Mouse (Mus musculus) thymus, adult 2 months (tissue): ENCODE results near the gene Iqsec3. TPM values are rescaled to one million over a fixed set of nuclear protein-coding genes. Genes with fewer than 3 reads are reported as not detected.

Source experiments
- DNase-seq: peaks from one replicate; pipeline ENCODE4 v3.0.0; 2021
- H3K27ac ChIP-seq: fragments of 200-500 bp; 2 replicates; pipeline ENCODE4 v1.5.1; 2012; ENCODE audit warnings: low read length, control low read depth; ENCODE audit not compliant: control insufficient read depth, insufficient read depth
- H3K27me3 ChIP-seq: fragments of 200-500 bp; 2 replicates; pipeline ENCODE4 v1.6.1; 2012; ENCODE audit warnings: mild to moderate bottlenecking, low read length, moderate library complexity, mixed read lengths; ENCODE audit not compliant: control insufficient read depth, insufficient read depth
- H3K36me3 ChIP-seq: fragments of 200-500 bp; 2 replicates; pipeline ENCODE4 v1.6.1; 2012; ENCODE audit warnings: mild to moderate bottlenecking, low read length, moderate library complexity; ENCODE audit not compliant: control insufficient read depth, insufficient read depth
- H3K4me1 ChIP-seq: fragments of 200-500 bp; replicated peaks from 2 replicates; pipeline ENCODE4 v1.6.1; 2012; ENCODE audit warnings: low read length; ENCODE audit not compliant: control insufficient read depth, insufficient read depth
- H3K4me3 ChIP-seq: fragments of 200-500 bp; 2 replicates; pipeline ENCODE4 v1.5.1; 2012; ENCODE audit warnings: mild to moderate bottlenecking, low read length, control low read depth, moderate library complexity; ENCODE audit not compliant: control insufficient read depth, insufficient read depth
- CTCF ChIP-seq: fragments of 200-500 bp; IDR thresholded peaks from 2 replicates; pipeline ENCODE4 v1.5.1; 2012; ENCODE audit warnings: mild to moderate bottlenecking, control low read depth, low read length, moderate library complexity, borderline replicate concordance; ENCODE audit not compliant: control insufficient read depth, poor library complexity, insufficient read depth; ENCODE audit errors: extremely low read depth
- POLR2A ChIP-seq: fragments of 200-500 bp; IDR thresholded peaks from 2 replicates; pipeline ENCODE4 v1.6.1; 2012; ENCODE audit warnings: mild to moderate bottlenecking, low read length, control low read depth, moderate library complexity; ENCODE audit not compliant: control insufficient read depth, poor library complexity, insufficient read depth; ENCODE audit errors: extremely low read depth
- WGBS: fragments of 180-500 bp; shearing (Covaris S2); methylation state at CpG from one replicate; pipeline ENCODE4 v1.1.7; 2018; 5-methylcytosine and 5-hydroxymethylcytosine counted together
- polyA plus RNA-seq: library from polyadenylated mRNA; depleted of rRNA; stranded (reverse); fragments of >200 nt; gene quantifications from 2 replicates; pipeline ENCODE4 v1.2.3, GENCODE M21; 2012

Gene Iqsec3
- polyA plus RNA-seq, 1 experiment, result 0.19 TPM

GRCm38 (mm10) chr6:121412558-121413297 is 60.8 kb downstream of the Iqsec3 start:
- no peaks in the 10 kb centered on the region for H3K4me1 ChIP-seq
- TF ChIP-seq POLR2A, result no peak
- H3K4me3 ChIP-seq, result no peak overlapping the region
- DNase-seq, result no peak
- peaks cover 4% of the 10 kb centered on the region; the same call in 1 of the 2 replicates for H3K27me3 ChIP-seq
- H3K27ac ChIP-seq, result no peak overlapping the region
- H3K36me3 ChIP-seq, result no peaks in the 10 kb centered on the region
- 6% methylated on average over 45 of the region's 46 CpGs for WGBS

- no peak for DNase-seq
- 23% methylated on average over 5 of the region's 5 CpGs for WGBS
- Histone ChIP-seq H3K4me3 (no peak overlapping the region), H3K27ac (no peak overlapping the region), H3K4me1 (no peaks in the 10 kb centered on the region), H3K27me3 (no peaks in the 10 kb centered on the region; the same call in 1 of the 2 replicates), H3K36me3 (no peaks in the 10 kb centered on the region)
- no peak for TF ChIP-seq CTCF
- no peak for TF ChIP-seq POLR2A
Observed at GRCm38 (mm10) chr6:121407571-121408011, 65.9 kb downstream of the Iqsec3 start.

- TF ChIP-seq POLR2A (no peak), CTCF (no peak)
- Histone ChIP-seq H3K27me3 (no peaks in the 10 kb centered on the region), H3K36me3 (no peaks in the 10 kb centered on the region), H3K4me3 (no peak overlapping the region), H3K4me1 (no peaks in the 10 kb centered on the region), H3K27ac (no peak overlapping the region)
- DNase-seq, result no peak
- WGBS, result 95% methylated on average over 8 of the region's 8 CpGs
Observed at GRCm38 (mm10) chr6:121405311-121405710, 68.2 kb downstream of the Iqsec3 start.

- Histone ChIP-seq H3K4me3 (no peak overlapping the region), H3K27ac (no peak overlapping the region), H3K4me1 (no peaks in the 10 kb centered on the region), H3K27me3 (no peaks in the 10 kb centered on the region), H3K36me3 (no peaks in the 10 kb centered on the region)
- DNase-seq, result no peak
- no peak for TF ChIP-seq POLR2A
- TF ChIP-seq CTCF, result no peak
- 89% methylated on average over 8 of the region's 8 CpGs for WGBS
Observed at GRCm38 (mm10) chr6:121402661-121403244, 70.7 kb downstream of the Iqsec3 start.

- no peak for TF ChIP-seq CTCF
- TF ChIP-seq POLR2A, result no peak
Observed at GRCm38 (mm10) chr6:121401826-121402660, 71.4 kb downstream of the Iqsec3 start.

GRCm38 (mm10) chr6:121401140-121401539 is 72.3 kb downstream of the Iqsec3 start:
- H3K36me3 ChIP-seq, result no peaks in the 10 kb centered on the region
- no peak for DNase-seq
- no peaks in the 10 kb centered on the region for H3K4me1 ChIP-seq
- no peaks in the 10 kb centered on the region for H3K27me3 ChIP-seq
- no peak for TF ChIP-seq CTCF
- no peak for TF ChIP-seq POLR2A
- whole genome bisulfite sequencing, result 94% methylated on average over 6 of the region's 6 CpGs
- no peak overlapping the region for H3K27ac ChIP-seq
- H3K4me3 ChIP-seq, result no peak overlapping the region

More at GRCm38 (mm10) chr6:121401826-121402660, 71.4 kb downstream of the Iqsec3 start:
- no peak overlapping the region for H3K27ac ChIP-seq
- WGBS, result 90% methylated on average over 14 of the region's 14 CpGs
- no peak overlapping the region for H3K4me3 ChIP-seq
- DNase-seq, result no peak
- H3K27me3 ChIP-seq, result no peaks in the 10 kb centered on the region
- no peaks in the 10 kb centered on the region for H3K36me3 ChIP-seq
- no peaks in the 10 kb centered on the region for H3K4me1 ChIP-seq
